8 mouse cellular contexts compared by ENCODE assay signal in the genomic region with DNA sequence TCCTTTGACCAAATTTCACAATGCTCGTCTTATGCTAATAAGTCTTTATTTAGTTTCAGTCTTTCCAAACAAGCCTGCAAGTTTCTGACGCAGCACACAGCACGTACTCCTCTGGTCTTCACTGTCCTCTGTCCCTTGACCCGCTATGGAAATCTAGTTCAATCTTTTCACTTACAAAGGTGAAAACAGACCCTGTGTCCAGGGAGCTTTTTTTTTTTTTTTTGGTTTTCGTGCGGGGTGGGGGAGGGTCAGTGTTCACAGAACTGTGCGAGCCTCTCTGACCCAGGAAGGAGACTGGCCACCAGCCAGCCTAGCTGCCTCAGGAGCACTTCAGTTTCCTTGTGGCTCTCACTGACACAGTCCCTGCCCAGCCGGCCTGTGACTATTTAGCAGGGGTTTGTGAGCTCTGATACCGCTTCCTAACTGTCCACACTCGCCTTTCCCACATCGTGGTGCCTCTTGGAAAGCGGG. TPM values are rescaled to one million over a fixed set of nuclear protein-coding genes. Genes with fewer than 3 reads are reported as not detected.
DNase-seq lines count a peak whose midpoint lies in the region; ATAC-seq and TF ChIP-seq lines count a peak whose summit lies in the region.

No protein-coding gene starts in this region.

- H3K27me3 ChIP-seq in embryonic facial prominence, embryonic 12.5 days, result no peaks in the 10 kb centered on the region
- no peaks in the 10 kb centered on the region for H3K27me3 ChIP-seq in heart, embryonic 10.5 days (ENCODE audit: insufficient read depth, poor library complexity, severe bottlenecking)
- no peaks in the 10 kb centered on the region for H3K27me3 ChIP-seq in liver, adult 2 months (ENCODE audit: control insufficient read depth, insufficient read depth, low read length)
- H3K27me3 ChIP-seq in midbrain, embryonic 15.5 days (replicated peaks), result 0 out of 2 replicates have a peak, but pooled peaks cover 4% of the 10 kb centered on the region

- 15% methylated on average over 12 of the region's 12 CpGs for WGBS in embryonic facial prominence, embryonic 12.5 days
- WGBS in heart, embryonic 10.5 days, result 10% methylated on average over 12 of the region's 12 CpGs
- WGBS in liver, adult 2 months, result 1% methylated on average over 12 of the region's 12 CpGs
- 6% methylated on average over 12 of the region's 12 CpGs for WGBS in midbrain, embryonic 15.5 days

- H3K36me3 ChIP-seq in embryonic facial prominence, embryonic 12.5 days, result no peaks in the 10 kb centered on the region
- H3K36me3 ChIP-seq in heart, embryonic 10.5 days, result no peaks in the 10 kb centered on the region
- no peaks in the 10 kb centered on the region for H3K36me3 ChIP-seq in liver, adult 2 months (ENCODE audit: control insufficient read depth, insufficient read depth, low read length)
- no peaks in the 10 kb centered on the region for H3K36me3 ChIP-seq in midbrain, embryonic 15.5 days (replicated peaks)

- H3K4me3 ChIP-seq in embryonic facial prominence, embryonic 12.5 days, result no peak overlapping the region
- H3K4me3 ChIP-seq in heart, embryonic 10.5 days, result peak overlapping the region; percentile 40
- H3K4me3 ChIP-seq in liver, adult 2 months (ENCODE audit: insufficient read depth, low read depth, low read length), result peak overlapping the region; percentile 12
- no peak overlapping the region for H3K4me3 ChIP-seq in midbrain, embryonic 15.5 days

- no peaks in the 10 kb centered on the region for H3K9me3 ChIP-seq in embryonic facial prominence, embryonic 12.5 days
- H3K9me3 ChIP-seq in heart, embryonic 10.5 days, result no peaks in the 10 kb centered on the region
- no peaks in the 10 kb centered on the region for H3K9me3 ChIP-seq in midbrain, embryonic 15.5 days

- H3K9ac ChIP-seq in embryonic facial prominence, embryonic 12.5 days, result no peak overlapping the region
- H3K9ac ChIP-seq in liver, adult 2 months (ENCODE audit: low read depth, low read length), result peak overlapping the region; percentile 73
- no peak overlapping the region for H3K9ac ChIP-seq in midbrain, embryonic 15.5 days

- no peak for TF ChIP-seq POLR2A in liver, adult 2 months (IDR thresholded peaks at IDR 0.05; ENCODE audit: extremely low read depth, insufficient read depth, low read length)

- no peaks in the 10 kb centered on the region for H3K79me2 ChIP-seq in liver, adult 2 months (ENCODE audit: control insufficient read depth, insufficient read depth, low read length)

- no peak for ATAC-seq in embryonic facial prominence, embryonic 12.5 days (ENCODE audit: insufficient number of reproducible peaks, insufficient read depth, low FRiP score, low TSS enrichment)
- ATAC-seq in midbrain, embryonic 15.5 days (replicated peaks), result no peak

- H3K27ac ChIP-seq in embryonic facial prominence, embryonic 12.5 days, result no peak overlapping the region
- peak overlapping the region; percentile 72 for H3K27ac ChIP-seq in heart, embryonic 10.5 days
- peak overlapping the region; percentile 93 for H3K27ac ChIP-seq in liver, adult 2 months (replicated peaks; ENCODE audit: insufficient read depth, low read depth, low read length)
- no peak overlapping the region for H3K27ac ChIP-seq in midbrain, embryonic 15.5 days

- no peak for TF ChIP-seq CTCF in liver, adult 2 months (IDR thresholded peaks at IDR 0.05; ENCODE audit: low read depth, low read length)

- peak overlapping the region; percentile 23 for H3K4me2 ChIP-seq in embryonic facial prominence, embryonic 12.5 days (replicated peaks)
- peak overlapping the region; percentile 33; the same call in 1 of the 2 replicates for H3K4me2 ChIP-seq in midbrain, embryonic 15.5 days

- H3K4me1 ChIP-seq in embryonic facial prominence, embryonic 12.5 days, result peaks cover 8% of the 10 kb centered on the region; the same call in 1 of the 2 replicates
- H3K4me1 ChIP-seq in heart, embryonic 10.5 days, result peaks cover 14% of the 10 kb centered on the region
- H3K4me1 ChIP-seq in liver, adult 2 months (ENCODE audit: control insufficient read depth, insufficient read depth, low read length), result peaks cover 5% of the 10 kb centered on the region; the same call in 1 of the 2 replicates
- no peaks in the 10 kb centered on the region for H3K4me1 ChIP-seq in midbrain, embryonic 15.5 days

- peak; percentile 30 to 47 for DNase-seq in left cerebral cortex, adult 18-20 months (ENCODE audit: low spot score in 2 of 2)
- no peak for DNase-seq in left cerebral cortex, adult 11 months (ENCODE audit: low spot score)
- DNase-seq in heart, embryonic 10.5 days (ENCODE audit: low spot score), result no peak
- DNase-seq in kidney, adult 8-10 months, result peak; percentile 81 to 86
- peak; percentile 99 for DNase-seq in liver, adult 2 months (ENCODE audit: extremely low read depth, low read depth, low spot score)
- peak; percentile 57 to 62 for DNase-seq in spleen, postnatal 36 days (ENCODE audit: low spot score in 2 of 2)

RNA-seq across cellular contexts. Expression of a gene that starts 16.6 kb away (rescaled TPM):
- total RNA-seq in left cerebral cortex, adult 18-20 months (2021), result 100 to 1,000 TPM; 107 to 109 TPM
- 380 and 387 TPM in 2 replicates for polyA plus RNA-seq in embryonic facial prominence, embryonic 12.5 days (2016; fragmentation: Nextera tagmentation; extraction: Ambion mirVana)
- polyA plus RNA-seq in heart, embryonic 10.5 days (2016; fragmentation: Nextera tagmentation; extraction: Ambion mirVana), result 428 and 460 TPM in 2 replicates
- total RNA-seq in liver, adult 2 months (2014; rRNA removed), result 189 and 194 TPM in 2 replicates
- 88.9 and 96.5 TPM in 2 replicates for polyA plus RNA-seq in liver, adult 2 months (2012; rRNA removed)
- 335 and 341 TPM in 2 replicates for polyA plus RNA-seq in midbrain, embryonic 15.5 days (2015; fragmentation: Nextera tagmentation; extraction: Ambion mirVana)

RNA-seq across cellular contexts. Expression of a gene that starts 38.0 kb away (rescaled TPM):
- total RNA-seq in left cerebral cortex, adult 18-20 months (2021), result 10 to 100 TPM; 58.7 to 61.6 TPM
- 116 and 121 TPM in 2 replicates for polyA plus RNA-seq in embryonic facial prominence, embryonic 12.5 days (2016; fragmentation: Nextera tagmentation; extraction: Ambion mirVana)
- polyA plus RNA-seq in heart, embryonic 10.5 days (2016; fragmentation: Nextera tagmentation; extraction: Ambion mirVana), result 93.9 and 98.6 TPM in 2 replicates
- 79.1 and 82.7 TPM in 2 replicates for total RNA-seq in liver, adult 2 months (2014; rRNA removed)
- polyA plus RNA-seq in liver, adult 2 months (2012; rRNA removed), result 20.3 and 20.9 TPM in 2 replicates
- polyA plus RNA-seq in midbrain, embryonic 15.5 days (2015; fragmentation: Nextera tagmentation; extraction: Ambion mirVana), result 80.1 and 86.1 TPM in 2 replicates

Comparison
In these comparisons a context has a peak if more than half of its experiments do, and no peak if none do; other contexts are left out.
1. DNase-seq: peak in left cerebral cortex, adult 18-20 months (2 of 2), kidney, adult 8-10 months (2 of 2), liver, adult 2 months (single experiment) and spleen, postnatal 36 days (2 of 2); none in left cerebral cortex, adult 11 months (single experiment) and heart, embryonic 10.5 days (single experiment).
2. H3K27ac ChIP-seq: peak in heart, embryonic 10.5 days (single experiment) and liver, adult 2 months (single experiment); none in embryonic facial prominence, embryonic 12.5 days (single experiment) and midbrain, embryonic 15.5 days (single experiment).
3. H3K4me3 ChIP-seq: peak in heart, embryonic 10.5 days (single experiment) and liver, adult 2 months (single experiment); none in embryonic facial prominence, embryonic 12.5 days (single experiment) and midbrain, embryonic 15.5 days (single experiment).